Mouse (Mus musculus) cerebellum, adult 2 months (tissue): ENCODE measurements around the gene Sec31a.

Experiments used
- CTCF ChIP-seq: fragments of 200-500 bp; IDR thresholded peaks from 2 replicates; pipeline ENCODE4 v1.5.1; 2011; ENCODE audit warnings: low read depth, mild to moderate bottlenecking, control low read depth, low read length, moderate library complexity, borderline replicate concordance; ENCODE audit not compliant: insufficient read depth
- POLR2A ChIP-seq: fragments of 200-500 bp; IDR thresholded peaks from 2 replicates; pipeline ENCODE4 v1.6.1; 2011; ENCODE audit warnings: low read length, control low read depth, borderline replicate concordance; ENCODE audit not compliant: insufficient read depth

DNA sequence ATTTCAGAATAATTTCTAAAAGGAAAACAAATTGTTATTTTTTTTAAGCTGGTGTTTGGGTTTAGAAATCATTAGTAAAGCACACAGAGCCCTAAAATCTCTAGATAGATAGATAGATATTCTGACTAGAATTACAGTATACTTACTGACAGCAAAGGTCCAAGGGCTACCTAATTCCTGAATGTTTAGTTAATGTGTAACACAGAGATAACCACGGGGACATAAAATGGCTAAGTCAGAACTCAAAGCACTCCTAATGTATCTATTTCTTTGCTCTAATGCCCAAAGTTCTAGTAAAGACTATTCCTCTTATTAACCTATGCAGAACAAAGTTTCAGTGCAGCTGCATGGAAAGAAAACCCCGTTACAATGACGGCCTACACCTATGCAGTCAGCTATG lies 3.1 kb downstream of the Sec31a start:
- TF ChIP-seq POLR2A (no peak), CTCF (no peak)
